Mouse (Mus musculus) liver, adult 2 months (tissue): Measurements from ENCODE around the gene Inca1. TPM values are rescaled to one million over a fixed set of nuclear protein-coding genes. Genes with fewer than 3 reads are reported as not detected.

Experiments used
- DNase-seq: peaks from one replicate; pipeline ENCODE4 v3.0.0-alpha.2; 2011; ENCODE audit warnings: low read depth, low spot score; ENCODE audit errors: extremely low read depth
- H3K27ac ChIP-seq: fragments of 200-500 bp; replicated peaks from 2 replicates; pipeline ENCODE4 v1.5.1; 2012; ENCODE audit warnings: low read depth, mild to moderate bottlenecking, control low read depth, inconsistent platforms, low read length; ENCODE audit not compliant: insufficient read depth
- H3K27me3 ChIP-seq: fragments of 200-500 bp; 2 replicates; pipeline ENCODE4 v1.6.1; 2012; ENCODE audit warnings: mild to moderate bottlenecking, moderate library complexity, low read length, inconsistent platforms; ENCODE audit not compliant: control insufficient read depth, insufficient read depth
- H3K36me3 ChIP-seq: fragments of 200-500 bp; 2 replicates; pipeline ENCODE4 v1.6.1; 2012; ENCODE audit warnings: low read length, inconsistent platforms; ENCODE audit not compliant: control insufficient read depth, insufficient read depth
- H3K4me1 ChIP-seq: fragments of 200-500 bp; 2 replicates; pipeline ENCODE4 v1.6.1; 2011; ENCODE audit warnings: low read length; ENCODE audit not compliant: control insufficient read depth, insufficient read depth
- H3K4me3 ChIP-seq: fragments of 200-500 bp; 2 replicates; pipeline ENCODE4 v1.5.1; 2011; ENCODE audit warnings: low read depth, mild to moderate bottlenecking, control low read depth, low read length, moderate library complexity; ENCODE audit not compliant: insufficient read depth
- H3K79me2 ChIP-seq: fragments of 200-500 bp; 2 replicates; pipeline ENCODE4 v1.6.1; 2012; ENCODE audit warnings: inconsistent platforms, mild to moderate bottlenecking, low read length, moderate library complexity; ENCODE audit not compliant: control insufficient read depth, insufficient read depth
- H3K9ac ChIP-seq: fragments of 200-500 bp; 2 replicates; pipeline ENCODE4 v1.6.1; 2012; ENCODE audit warnings: low read depth, mild to moderate bottlenecking, control low read depth, inconsistent platforms, low read length
- CTCF ChIP-seq: fragments of 200-500 bp; IDR thresholded peaks from 2 replicates; pipeline ENCODE4 v1.5.1; 2011; ENCODE audit warnings: low read depth, low read length, control low read depth
- POLR2A ChIP-seq: fragments of 200-500 bp; IDR thresholded peaks from 2 replicates; pipeline ENCODE4 v1.6.1; 2011; ENCODE audit warnings: low read length, control low read depth; ENCODE audit not compliant: insufficient read depth; ENCODE audit errors: extremely low read depth
- WGBS: fragments of 180-500 bp; shearing (Covaris S2); methylation state at CpG from one replicate; pipeline ENCODE4 v1.1.7; 2018; 5-methylcytosine and 5-hydroxymethylcytosine counted together
- polyA plus RNA-seq: library from polyadenylated mRNA; depleted of rRNA; stranded (reverse); fragments of >200 nt; gene quantifications from 2 replicates; pipeline ENCODE4 v1.2.3, GENCODE M21; 2012; rRNA removed
- total RNA-seq: library from RNA; depleted of rRNA; stranded (reverse); fragments of >200 nt; gene quantifications from 2 replicates; pipeline ENCODE4 v1.2.3, GENCODE M21; 2014; rRNA removed

The Inca1 gene
- total and polyA plus RNA-seq, 2 experiments: 18.4 to 29.9 TPM

- DNase-seq: no peak
- H3K27me3 ChIP-seq: no peaks in the 10 kb centered on the region
- peaks cover 8% of the 10 kb centered on the region; the same call in 1 of the 2 replicates for H3K36me3 ChIP-seq
- H3K4me3 ChIP-seq: no peak overlapping the region
- peaks cover 17% of the 10 kb centered on the region; the same call in 1 of the 2 replicates for H3K79me2 ChIP-seq
- peaks cover 18% of the 10 kb centered on the region for H3K4me1 ChIP-seq
- no peak for TF ChIP-seq CTCF
- no peak for TF ChIP-seq POLR2A
- 91% methylated on average over 8 of the region's 8 CpGs for WGBS
- H3K9ac ChIP-seq: no peak overlapping the region
- no peak overlapping the region for H3K27ac ChIP-seq
Observed at GRCm38 (mm10) chr11:70644564-70645103, 55.3 kb downstream of the Inca1 start.

GRCm38 (mm10) chr11:70643051-70643450 lies 56.9 kb downstream of the Inca1 start:
- H3K36me3 ChIP-seq: peaks cover 2% of the 10 kb centered on the region; the same call in 1 of the 2 replicates
- 81% methylated on average over 6 of the region's 6 CpGs for WGBS
- H3K4me1 ChIP-seq: peaks cover 8% of the 10 kb centered on the region
- TF ChIP-seq CTCF (no peak), POLR2A (no peak)
- H3K27me3 ChIP-seq: no peaks in the 10 kb centered on the region
- H3K27ac ChIP-seq: no peak overlapping the region
- H3K79me2 ChIP-seq: peaks cover 10% of the 10 kb centered on the region; the same call in 1 of the 2 replicates
- DNase-seq: no peak
- H3K4me3 ChIP-seq: no peak overlapping the region
- H3K9ac ChIP-seq: no peak overlapping the region

GRCm38 (mm10) chr11:70641241-70641640 lies 58.7 kb downstream of the Inca1 start:
- no peak overlapping the region for H3K9ac ChIP-seq
- no peak overlapping the region for H3K27ac ChIP-seq
- no peaks in the 10 kb centered on the region for H3K27me3 ChIP-seq
- no peaks in the 10 kb centered on the region; the same call in 1 of the 2 replicates for H3K79me2 ChIP-seq
- H3K36me3 ChIP-seq: peaks cover 2% of the 10 kb centered on the region; the same call in 1 of the 2 replicates
- no peak for TF ChIP-seq CTCF
- no peak for TF ChIP-seq POLR2A
- DNase-seq: no peak
- H3K4me1 ChIP-seq: peaks cover 6% of the 10 kb centered on the region
- H3K4me3 ChIP-seq: no peak overlapping the region
- 71% methylated on average over 7 of the region's 7 CpGs for WGBS

GRCm38 (mm10) chr11:70639976-70640375 lies 60.0 kb downstream of the Inca1 start:
- TF ChIP-seq CTCF (no peak), POLR2A (no peak)
- Histone ChIP-seq H3K9ac (no peak overlapping the region), H3K4me1 (no peaks in the 10 kb centered on the region; the same call in 1 of the 2 replicates), H3K36me3 (peaks cover 2% of the 10 kb centered on the region; the same call in 1 of the 2 replicates), H3K4me3 (no peak overlapping the region), H3K27me3 (no peaks in the 10 kb centered on the region), H3K27ac (no peak overlapping the region), H3K79me2 (no peaks in the 10 kb centered on the region)
- WGBS: 59% methylated on average over 8 of the region's 8 CpGs
- no peak for DNase-seq

- Histone ChIP-seq H3K27me3 (no peaks in the 10 kb centered on the region), H3K9ac (no peak within 1 kb of the TSS), H3K4me1 (no peaks in the 10 kb centered on the region; the same call in 1 of the 2 replicates), H3K27ac (no peak within 1 kb of the TSS; the same call in 1 of the 2 replicates), H3K79me2 (no peaks in the 10 kb centered on the region), H3K36me3 (no peaks in the 10 kb centered on the region), H3K4me3 (no peak within 1 kb of the TSS)
- WGBS: 39% methylated on average over 5 of the region's 5 CpGs
- TF ChIP-seq CTCF (no peak), POLR2A (no peak)
- no peak for DNase-seq
Observed at GRCm38 (mm10) chr11:70638714-70639278, 61.2 kb downstream of the Inca1 start, which contains the start of gene Gp1ba. Gene Gp1ba, plus strand, starts transcription at chr11:70639122.

Other genes with a start within 250 kb of the Inca1 start
- gene Med11, start 248.2 kb downstream of the Inca1 start, total RNA-seq: 11.2 and 13.3 TPM in 2 replicates
- gene Med11, start 248.2 kb downstream of the Inca1 start, polyA plus RNA-seq: 9.4 and 10.4 TPM in 2 replicates
- gene Zmynd15, start 240.7 kb downstream of the Inca1 start, total RNA-seq: 0.74 and 1.5 TPM in 2 replicates
- 2.1 and 4.4 TPM in 2 replicates for gene Zmynd15, start 240.7 kb downstream of the Inca1 start, polyA plus RNA-seq
- gene Cxcl16, start 240.2 kb downstream of the Inca1 start, total RNA-seq: 5.7 and 10.2 TPM in 2 replicates
- 7.2 and 10.2 TPM in 2 replicates for gene Cxcl16, start 240.2 kb downstream of the Inca1 start, polyA plus RNA-seq
- gene Tm4sf5, start 194.9 kb downstream of the Inca1 start, total RNA-seq: not detected in 2 replicates
- not detected in 2 replicates for gene Tm4sf5, start 194.9 kb downstream of the Inca1 start, polyA plus RNA-seq
- gene Vmo1, start 185.5 kb downstream of the Inca1 start, total RNA-seq: 3.2 and 3.9 TPM in 2 replicates
- 5.5 and 7.3 TPM in 2 replicates for gene Vmo1, start 185.5 kb downstream of the Inca1 start, polyA plus RNA-seq
- 74.9 and 91.6 TPM in 2 replicates for gene Gltpd2, start 181.0 kb downstream of the Inca1 start, total RNA-seq
- gene Gltpd2, start 181.0 kb downstream of the Inca1 start, polyA plus RNA-seq: 276 and 320 TPM in 2 replicates
- gene Psmb6, start 174.8 kb downstream of the Inca1 start, total RNA-seq: 291 and 298 TPM in 2 replicates
- gene Psmb6, start 174.8 kb downstream of the Inca1 start, polyA plus RNA-seq: 312 and 336 TPM in 2 replicates
- not detected in 2 replicates for gene Gm40193, start 167.2 kb downstream of the Inca1 start, total RNA-seq
- gene Gm40193, start 167.2 kb downstream of the Inca1 start, polyA plus RNA-seq: not detected in 2 replicates
- 3.3 and 3.8 TPM in 2 replicates for gene Pld2, start 160.1 kb downstream of the Inca1 start, total RNA-seq
- gene Pld2, start 160.1 kb downstream of the Inca1 start, polyA plus RNA-seq: 6.4 and 9.5 TPM in 2 replicates
- 11.0 and 14.4 TPM in 2 replicates for gene Mink1, start 137.3 kb downstream of the Inca1 start, total RNA-seq
- gene Mink1, start 137.3 kb downstream of the Inca1 start, polyA plus RNA-seq: 38.4 and 51.4 TPM in 2 replicates
- not detected in 2 replicates for gene 4930544D05Rik, start 84.3 kb downstream of the Inca1 start, total RNA-seq
- not detected in 2 replicates for gene 4930544D05Rik, start 84.3 kb downstream of the Inca1 start, polyA plus RNA-seq
- 0.07 and 0.09 TPM in 2 replicates for gene Chrne, start 80.9 kb downstream of the Inca1 start, total RNA-seq
- gene Chrne, start 80.9 kb downstream of the Inca1 start, polyA plus RNA-seq: 1.1 and 1.3 TPM in 2 replicates
- 0.07 TPM in 1 of 2 replicates, not detected in the other for gene Gp1ba, start 61.0 kb downstream of the Inca1 start, total RNA-seq
- gene Gp1ba, start 61.0 kb downstream of the Inca1 start, polyA plus RNA-seq: 0.09 TPM in 1 of 2 replicates, not detected in the other
- 34.3 and 37.7 TPM in 2 replicates for gene Rnf167, start 52.9 kb downstream of the Inca1 start, total RNA-seq
- gene Rnf167, start 52.9 kb downstream of the Inca1 start, polyA plus RNA-seq: 68.4 and 75.4 TPM in 2 replicates
- 108 and 109 TPM in 2 replicates for gene Slc25a11, start 52.7 kb downstream of the Inca1 start, total RNA-seq
- 113 and 118 TPM in 2 replicates for gene Slc25a11, start 52.7 kb downstream of the Inca1 start, polyA plus RNA-seq
- gene Pfn1, start 45.5 kb downstream of the Inca1 start, total RNA-seq: 132 and 210 TPM in 2 replicates
- gene Pfn1, start 45.5 kb downstream of the Inca1 start, polyA plus RNA-seq: 583 and 713 TPM in 2 replicates
- 3.0 and 3.3 TPM in 2 replicates for gene Eno3, start 43.0 kb downstream of the Inca1 start, total RNA-seq
- 4.0 and 4.5 TPM in 2 replicates for gene Eno3, start 43.0 kb downstream of the Inca1 start, polyA plus RNA-seq
- gene Spag7, start 30.7 kb downstream of the Inca1 start, total RNA-seq: 29.4 and 31.6 TPM in 2 replicates
- gene Spag7, start 30.7 kb downstream of the Inca1 start, polyA plus RNA-seq: 21.0 and 24.0 TPM in 2 replicates
- 2.3 and 3.0 TPM in 2 replicates for gene Camta2, start 12.1 kb downstream of the Inca1 start, total RNA-seq
- gene Camta2, start 12.1 kb downstream of the Inca1 start, polyA plus RNA-seq: 14.7 and 16.9 TPM in 2 replicates
- 50.8 and 60.9 TPM in 2 replicates for gene Kif1c, start 393 bp upstream of the Inca1 start, total RNA-seq
- 75.6 and 93.7 TPM in 2 replicates for gene Kif1c, start 393 bp upstream of the Inca1 start, polyA plus RNA-seq
- 1.8 and 1.9 TPM in 2 replicates for gene Zfp3, start 64.1 kb upstream of the Inca1 start, total RNA-seq
- gene Zfp3, start 64.1 kb upstream of the Inca1 start, polyA plus RNA-seq: 0.47 and 0.87 TPM in 2 replicates
- 1.7 and 1.9 TPM in 2 replicates for gene Scimp, start 112.4 kb upstream of the Inca1 start, total RNA-seq
- 0.93 and 2.0 TPM in 2 replicates for gene Scimp, start 112.4 kb upstream of the Inca1 start, polyA plus RNA-seq
- gene Rabep1, start 144.6 kb upstream of the Inca1 start, total RNA-seq: 27.9 and 29.1 TPM in 2 replicates
- 3.3 and 3.5 TPM in 2 replicates for gene Rabep1, start 144.6 kb upstream of the Inca1 start, polyA plus RNA-seq